Mouse (Mus musculus): Measurements from ENCODE around the gene Zfp27.
"Not testable (repeated sequence)": the region's sequence is repeated elsewhere in the genome, so short reads cannot be mapped to it uniquely, and the experiment has no call there.

Zfp27 gene

GRCm38 (mm10) chr7:29890501-29890900 is 15.9 kb downstream of the Zfp27 start:
- DNase-seq (ENCODE audit: low read depth): no peak

- no peak for DNase-seq (ENCODE audit: low read depth)
Measured at GRCm38 (mm10) chr7:29880916-29881315, 25.5 kb downstream of the Zfp27 start.

GRCm38 (mm10) chr7:29880056-29880455 is 26.3 kb downstream of the Zfp27 start:
- no peak for DNase-seq (ENCODE audit: low read depth)

GRCm38 (mm10) chr7:29877561-29877960 is 28.8 kb downstream of the Zfp27 start:
- DNase-seq (ENCODE audit: low read depth): not testable (repeated sequence)

- DNase-seq (ENCODE audit: low read depth): no peak
Measured at GRCm38 (mm10) chr7:29874256-29874655, 32.1 kb downstream of the Zfp27 start.

- DNase-seq (ENCODE audit: low read depth): peak; percentile 32
Measured at GRCm38 (mm10) chr7:29861660-29862059, 44.7 kb downstream of the Zfp27 start.

- peak; percentile 88 for DNase-seq (ENCODE audit: low read depth)
Measured at GRCm38 (mm10) chr7:29859532-29860517, 46.5 kb downstream of the Zfp27 start, which contains the start of gene Zfp420. Zfp420 (plus strand) TSS chr7:29859979.

- peak; percentile 89 for DNase-seq (ENCODE audit: low read depth)
Measured at GRCm38 (mm10) chr7:29853219-29853842, 53.0 kb downstream of the Zfp27 start, which contains the start of gene Zfp940. Zfp940 (minus strand) TSS chr7:29853669.

- no peak for DNase-seq (ENCODE audit: low read depth)
Measured at GRCm38 (mm10) chr7:29852831-29853218, 53.5 kb downstream of the Zfp27 start.

GRCm38 (mm10) chr7:29844616-29845015 is 61.8 kb downstream of the Zfp27 start:
- no peak for DNase-seq (ENCODE audit: low read depth)

Measured in naive thymus-derived CD4-positive, alpha-beta T cell, adult 2 months (primary cell).